Mouse (Mus musculus) right cerebral cortex, postnatal 36 days (tissue): Measurements from ENCODE around the gene Plxnd1.

ENCODE experiments used
- DNase-seq, 2 experiments: peaks; one replicate each; pipeline ENCODE4 v3.0.0; 2022; ENCODE audit warnings: low spot score in 2 of 2, mixed read lengths in 1 of 2

Gene Plxnd1

DNA sequence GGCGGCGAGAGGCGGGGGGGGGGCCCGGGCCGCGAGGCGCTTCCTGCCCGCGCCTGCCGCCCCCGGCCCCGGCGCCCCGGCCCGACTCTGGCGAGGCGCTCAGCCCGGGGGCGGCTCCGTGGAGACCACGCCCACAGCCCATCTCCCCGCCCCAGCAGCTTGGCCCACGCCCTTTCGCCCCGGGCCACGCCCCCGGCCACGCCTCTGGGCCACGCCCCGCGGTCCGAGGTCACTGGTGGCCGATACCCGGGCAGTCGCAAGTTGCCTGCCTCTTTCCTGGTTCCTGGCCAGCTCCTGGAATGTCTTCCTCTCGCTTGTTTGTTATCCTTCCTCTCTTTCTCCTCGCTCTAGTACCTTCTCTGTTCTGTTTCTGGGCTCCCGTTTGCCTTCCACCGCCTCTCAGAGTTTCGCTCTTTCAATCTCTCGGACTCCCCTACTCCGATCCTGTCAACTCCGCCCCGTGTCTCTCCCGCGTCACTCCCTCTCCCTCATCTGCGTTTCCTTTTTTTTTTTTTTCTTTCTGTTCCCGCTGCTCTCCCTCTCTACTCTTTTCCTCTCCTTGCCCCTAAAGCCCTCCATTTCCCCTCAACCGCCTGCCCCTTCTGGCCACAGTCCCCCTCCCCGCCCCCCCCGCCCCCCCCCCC is at the start of gene Plxnd1:
Gene Plxnd1, minus strand, starts transcription at position 129 of the 644 bp plus-strand sequence.
- peak; percentile 67 to 71 for DNase-seq

DNA sequence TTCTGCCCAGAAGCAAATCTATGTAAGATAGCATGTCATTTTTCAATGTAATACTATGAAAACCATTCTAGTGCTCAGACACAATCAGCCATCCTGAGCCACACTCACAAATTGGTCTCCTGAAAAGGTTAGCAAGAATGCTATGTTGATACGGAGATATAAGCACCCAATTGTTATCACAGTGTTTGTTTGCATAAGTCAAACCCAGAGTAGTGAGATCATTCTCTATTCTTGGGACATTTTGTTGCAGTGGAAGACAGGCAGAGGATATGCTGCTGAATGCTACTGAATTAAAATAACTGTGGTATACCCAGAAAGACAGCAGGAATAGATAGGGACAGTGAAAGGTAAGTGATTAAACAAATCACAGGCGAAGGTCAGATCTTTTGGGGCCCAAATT is 49.2 kb upstream of the Plxnd1 start:
- DNase-seq, result no peak

- no peak for DNase-seq
Measured at GRCm38 (mm10) chr6:116038222-116038621, 43.4 kb upstream of the Plxnd1 start.

GRCm38 (mm10) chr6:116037281-116037831 is 42.6 kb upstream of the Plxnd1 start:
- DNase-seq, result no peak

DNA sequence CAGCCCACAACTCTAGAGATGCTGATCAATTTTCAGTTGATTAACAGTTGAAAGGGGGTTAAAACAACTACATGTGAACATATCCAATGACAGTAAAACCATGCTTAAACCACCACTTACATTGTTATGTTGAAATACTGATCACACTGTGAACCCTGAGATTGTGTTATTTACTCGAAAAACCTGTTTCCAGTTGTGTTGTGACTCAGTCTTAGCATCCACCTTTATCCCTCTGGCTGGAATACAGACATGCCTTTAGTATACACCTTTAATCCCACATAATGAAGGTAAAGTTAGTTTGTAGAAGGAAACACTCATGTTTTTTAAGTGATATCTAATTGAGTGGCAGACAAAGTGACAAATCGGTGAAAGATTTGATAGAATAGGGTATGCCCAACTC is 41.8 kb upstream of the Plxnd1 start:
- no peak for DNase-seq

GRCm38 (mm10) chr6:116031052-116031451 is 36.2 kb upstream of the Plxnd1 start:
- DNase-seq, result no peak

DNA sequence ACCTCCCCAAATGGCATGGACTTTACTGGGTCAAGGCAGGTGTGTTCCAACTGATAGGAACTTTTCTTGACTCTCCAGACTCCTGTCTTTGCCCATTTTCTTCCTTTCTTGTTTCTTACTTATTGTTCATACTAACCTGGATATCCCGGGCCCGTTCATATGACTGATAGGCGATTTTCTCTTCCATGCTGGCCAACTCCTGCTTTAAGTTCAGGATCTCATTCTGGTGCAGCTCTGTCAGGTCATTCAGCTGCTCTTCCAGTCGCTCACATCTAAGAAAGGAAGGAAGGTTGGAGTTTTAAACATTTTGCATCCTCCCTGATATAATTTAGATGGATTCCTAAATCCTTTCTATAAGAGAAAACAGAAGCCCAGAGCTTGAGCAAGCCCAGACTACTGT is 29.9 kb upstream of the Plxnd1 start:
- no peak for DNase-seq

- DNase-seq, result no peak
Measured at GRCm38 (mm10) chr6:116021961-116022485, 27.2 kb upstream of the Plxnd1 start.

DNA sequence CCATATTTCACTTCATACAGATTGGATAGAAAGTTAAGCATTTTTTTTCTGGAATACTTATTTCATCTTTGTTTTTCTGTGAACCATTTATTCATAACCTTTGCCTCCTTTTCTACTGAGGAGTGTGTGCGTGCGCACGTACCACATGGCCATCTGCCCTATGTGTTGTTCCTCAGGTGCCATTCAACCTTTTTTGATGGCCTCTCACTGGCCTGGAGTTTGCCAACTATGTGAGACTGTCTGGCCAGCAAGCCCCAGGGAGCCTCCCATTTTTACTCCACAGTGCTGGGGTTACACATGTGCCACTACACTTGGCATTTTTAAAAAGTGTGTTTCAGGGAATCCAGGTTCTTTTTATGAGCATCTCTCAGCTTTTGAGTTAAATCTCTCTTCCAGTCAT is 21.1 kb upstream of the Plxnd1 start:
- DNase-seq, result no peak

GRCm38 (mm10) chr6:116014111-116014510 is 19.3 kb upstream of the Plxnd1 start:
- DNase-seq, result no peak

DNA sequence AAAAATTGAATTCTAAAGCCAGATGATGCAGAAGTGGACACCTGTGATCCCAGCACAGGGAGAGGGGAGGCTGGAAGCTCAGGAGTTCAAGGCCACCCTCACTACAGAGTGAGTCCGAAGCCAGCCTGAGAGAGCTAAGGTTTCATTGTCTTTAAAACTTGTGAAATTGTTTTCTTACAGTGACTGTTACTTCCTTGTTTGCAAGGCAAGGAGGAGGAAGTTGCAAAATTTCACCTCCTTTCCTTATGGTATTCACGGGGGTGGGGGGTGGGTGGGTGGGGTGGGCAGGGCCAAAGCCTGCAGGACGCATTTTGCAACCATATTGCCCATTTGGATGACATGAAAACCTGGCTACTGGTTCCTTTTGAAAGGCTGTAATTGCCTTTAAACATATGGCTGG is 18.9 kb upstream of the Plxnd1 start:
- DNase-seq, result no peak

DNA sequence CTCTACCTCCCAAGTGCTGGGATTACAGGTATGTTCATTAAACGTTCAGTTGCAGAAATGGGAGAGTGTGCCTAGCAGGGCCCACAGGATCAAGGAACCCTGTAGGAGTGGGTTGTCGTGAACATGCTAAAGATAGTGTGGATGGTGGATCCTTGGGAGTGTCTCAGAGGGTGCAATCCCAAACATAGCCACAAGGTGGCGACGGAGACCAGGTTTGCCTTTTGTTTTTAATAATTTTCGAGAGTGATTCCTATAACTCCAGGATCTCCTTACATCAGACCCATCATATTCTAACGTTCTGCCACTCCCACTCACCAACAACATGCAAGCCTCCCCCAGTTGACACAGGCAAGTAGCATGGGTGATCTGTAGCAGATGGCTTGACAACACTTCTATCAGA is 15.7 kb upstream of the Plxnd1 start:
- peak; percentile 75 for DNase-seq

- DNase-seq, result no peak
Measured at GRCm38 (mm10) chr6:116009426-116009825, 14.6 kb upstream of the Plxnd1 start.

GRCm38 (mm10) chr6:116007561-116008173 is 12.9 kb upstream of the Plxnd1 start:
- DNase-seq, result no peak

DNA sequence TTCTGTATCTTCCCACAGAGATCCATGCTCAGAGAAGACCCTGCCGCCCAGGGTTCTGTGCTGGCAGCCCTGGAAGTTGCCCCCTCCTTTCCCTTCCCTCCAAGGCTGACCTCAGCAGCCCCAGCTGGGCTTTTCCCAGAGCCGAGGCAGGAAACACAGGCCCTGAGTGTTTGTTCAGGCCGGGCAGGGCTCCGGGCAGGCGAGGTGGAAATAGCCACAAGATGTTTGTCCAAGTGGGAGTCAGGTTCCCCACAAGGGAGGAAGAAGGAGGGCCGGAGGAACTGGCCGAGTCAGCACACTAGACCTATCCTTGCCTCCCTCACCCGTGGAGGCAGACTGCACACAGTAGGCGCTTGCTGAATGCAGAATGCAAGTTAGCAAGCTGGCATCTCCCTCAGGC is 11.9 kb upstream of the Plxnd1 start:
- DNase-seq, result no peak

DNA sequence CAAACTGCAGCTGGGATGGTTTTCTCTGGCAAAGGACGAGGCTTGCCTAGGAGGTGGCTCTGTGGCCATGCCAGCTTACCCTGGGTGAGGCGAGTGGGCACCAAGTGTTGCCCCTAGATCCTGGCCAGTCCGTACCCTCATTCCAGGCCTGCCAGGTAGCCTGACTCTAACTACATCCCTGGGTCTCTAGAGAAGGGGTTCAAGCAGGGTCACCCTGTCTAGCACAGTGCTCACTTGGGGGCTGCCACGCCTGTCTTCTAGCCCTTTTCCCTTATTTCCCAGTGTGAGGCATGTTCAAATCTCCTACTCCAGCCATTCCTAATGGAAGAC is 11.1 kb upstream of the Plxnd1 start:
- no peak for DNase-seq

DNA sequence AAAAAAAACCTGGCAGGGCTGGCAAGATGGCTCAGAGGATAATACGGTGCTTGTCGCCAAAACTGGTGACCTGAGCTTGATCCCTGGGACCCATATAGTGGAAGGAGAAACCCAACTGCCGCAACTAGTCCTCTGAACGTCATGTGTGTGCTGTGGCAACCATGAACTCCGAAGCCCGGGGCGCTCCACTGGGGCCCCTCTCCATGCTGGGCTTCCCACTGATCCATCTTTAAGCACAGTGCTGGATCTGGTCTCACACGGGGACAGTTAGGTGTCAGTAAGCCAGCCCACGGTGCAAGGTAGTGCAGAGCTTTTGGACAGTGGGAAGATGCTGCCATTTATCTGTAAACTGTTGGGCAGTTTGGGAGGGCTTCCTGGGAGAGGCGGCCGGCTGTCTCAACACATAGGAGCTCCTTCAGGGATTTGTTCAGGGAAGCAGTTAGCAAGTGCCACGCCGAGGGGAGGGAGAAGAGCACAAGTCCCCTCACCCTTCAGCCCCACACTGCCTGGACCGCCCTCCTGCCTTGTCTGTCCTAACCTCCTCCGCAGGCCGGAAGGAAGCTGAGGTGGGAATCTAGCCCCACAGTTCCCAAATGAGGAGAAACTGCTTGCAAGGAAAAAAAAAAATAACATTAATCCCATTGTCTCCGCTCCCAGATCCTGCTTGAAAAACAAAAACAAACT is 10.6 kb upstream of the Plxnd1 start:
- no peak for DNase-seq

DNA sequence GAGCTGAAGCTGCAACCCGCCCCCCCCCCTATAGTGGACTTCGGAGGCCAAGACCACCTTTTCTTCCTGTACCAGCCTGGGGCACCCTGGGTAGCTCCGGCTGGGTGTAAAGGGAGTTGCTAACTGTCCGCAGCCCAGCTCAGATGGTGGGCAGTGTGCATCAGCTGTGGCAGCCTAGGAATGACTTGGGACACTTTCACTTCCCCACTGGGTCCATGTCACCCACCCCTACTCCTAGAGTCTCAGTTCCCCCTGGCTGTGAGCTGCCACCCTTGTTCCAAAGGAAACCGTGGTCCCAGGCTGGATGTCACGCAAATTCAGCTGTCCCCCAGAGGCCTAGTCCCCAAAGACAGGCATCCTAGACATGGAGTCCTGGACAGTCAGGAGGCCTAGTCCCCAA is 9.9 kb upstream of the Plxnd1 start:
- no peak for DNase-seq

- DNase-seq, result no peak
Measured at GRCm38 (mm10) chr6:116004069-116004468, 9.3 kb upstream of the Plxnd1 start.

DNA sequence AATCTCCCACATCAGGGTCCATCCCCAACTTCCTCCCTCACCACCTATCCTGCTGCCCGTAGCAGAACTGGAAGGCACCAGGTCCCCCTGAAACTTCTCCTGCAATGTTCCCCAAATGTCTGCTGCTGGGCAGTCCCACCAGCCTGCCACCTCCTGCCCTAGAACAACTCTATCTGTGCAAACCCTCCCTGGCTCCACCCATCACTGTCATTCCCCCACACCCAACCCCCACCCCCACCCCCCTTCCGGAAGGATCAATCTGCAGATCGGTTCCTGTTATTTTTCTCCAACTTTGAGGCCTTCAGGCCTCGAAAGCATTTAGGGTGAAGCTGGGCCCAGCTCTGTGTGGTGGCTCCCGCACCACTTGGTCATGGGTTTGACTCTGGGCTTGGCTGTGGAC is 8.7 kb upstream of the Plxnd1 start:
- no peak for DNase-seq

GRCm38 (mm10) chr6:116002311-116003104 is 7.7 kb upstream of the Plxnd1 start:
- no peak for DNase-seq

DNA sequence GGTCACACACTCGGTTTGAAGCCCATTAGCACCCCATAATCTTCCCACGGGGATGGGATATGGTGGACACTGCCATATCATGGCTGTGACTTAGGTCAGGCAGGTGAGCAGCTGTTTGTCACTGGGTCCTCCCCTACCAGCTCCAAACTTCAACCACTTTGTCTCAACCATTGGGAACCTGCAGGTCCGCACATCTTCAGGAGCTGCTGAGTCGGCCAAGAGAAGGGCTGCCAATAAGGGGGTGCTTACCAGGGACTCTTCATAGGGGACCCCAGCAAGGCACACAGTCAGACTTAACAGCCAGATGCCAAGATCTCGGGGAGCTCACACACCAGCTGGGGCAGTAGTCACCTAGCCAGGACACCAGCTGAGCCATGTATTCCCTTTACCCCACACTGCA is 6.0 kb upstream of the Plxnd1 start:
- no peak for DNase-seq
